Mouse (Mus musculus) spleen, adult 18-20 months (tissue): ENCODE results near the gene Gli2.

Experiments
- DNase-seq, 2 experiments: peaks; one replicate each; pipeline ENCODE4 v3.0.0; 2022; ENCODE audit warnings: mixed read lengths in 2 of 2

The Gli2 gene

DNA sequence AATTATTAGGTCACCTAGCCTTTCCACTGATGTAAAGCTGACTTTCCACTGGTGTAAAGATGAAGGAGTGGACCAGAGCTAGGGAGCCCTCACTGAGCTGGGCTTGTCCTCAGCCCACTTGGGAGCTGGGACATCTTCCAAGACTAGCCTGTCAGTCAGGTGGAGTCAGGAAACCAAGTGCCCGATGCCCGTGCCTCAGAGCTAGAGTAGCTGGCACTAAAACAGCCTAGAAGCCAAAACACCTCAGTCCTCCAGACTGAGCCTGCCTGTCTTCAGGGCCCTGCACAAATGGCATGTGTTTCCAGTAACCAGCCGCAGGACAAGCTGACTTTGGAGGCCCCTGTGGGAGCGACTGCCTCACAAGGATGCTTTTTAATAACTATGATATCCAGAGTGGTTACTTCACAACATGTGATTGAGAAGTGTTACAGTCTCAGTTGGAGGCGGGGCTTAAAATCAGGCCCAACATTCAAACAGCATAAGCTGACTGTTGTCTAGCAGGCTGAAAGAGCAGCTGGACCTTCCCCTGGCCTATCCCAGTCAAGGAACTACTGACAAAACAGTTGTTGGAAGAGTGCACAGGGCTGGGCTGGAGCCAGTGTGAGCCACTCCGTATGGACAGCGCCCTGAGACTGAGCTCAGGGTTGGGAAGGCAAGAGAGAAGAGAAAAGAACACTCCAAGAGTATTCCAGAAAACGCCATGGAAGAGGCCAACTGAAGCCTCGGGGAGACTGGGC lies 158.2 kb downstream of the Gli2 start:
- DNase-seq: no peak

DNA sequence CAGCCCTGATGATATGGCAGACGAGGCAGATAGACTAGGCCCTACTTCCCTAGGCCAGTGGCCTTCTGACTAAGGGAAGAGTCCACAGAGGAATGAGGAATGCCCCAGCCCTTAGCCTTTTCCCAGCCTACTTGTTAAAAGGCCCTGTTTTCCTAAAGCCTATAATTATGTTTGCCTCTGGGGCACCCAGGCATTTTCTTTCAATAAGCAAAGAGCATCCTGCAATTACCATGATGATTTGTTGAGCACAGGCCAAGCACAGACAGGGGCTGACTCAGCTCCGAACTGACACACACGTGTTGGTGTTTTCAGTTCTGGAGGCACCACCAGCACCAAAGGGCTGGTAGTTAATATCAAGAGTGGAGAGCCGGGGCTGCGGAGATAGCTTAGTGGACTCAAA lies 162.0 kb downstream of the Gli2 start:
- DNase-seq: no peak

- DNase-seq: no peak
These were observed 163.1 kb downstream of the Gli2 start for GRCm38 (mm10) chr1:118890125-118890875.

GRCm38 (mm10) chr1:118880781-118881247 lies 172.6 kb downstream of the Gli2 start:
- no peak for DNase-seq

- no peak for DNase-seq
These were observed 175.1 kb downstream of the Gli2 start for GRCm38 (mm10) chr1:118878291-118878690.

- DNase-seq: no peak
These were observed 178.2 kb downstream of the Gli2 start for GRCm38 (mm10) chr1:118875227-118875626.

DNA sequence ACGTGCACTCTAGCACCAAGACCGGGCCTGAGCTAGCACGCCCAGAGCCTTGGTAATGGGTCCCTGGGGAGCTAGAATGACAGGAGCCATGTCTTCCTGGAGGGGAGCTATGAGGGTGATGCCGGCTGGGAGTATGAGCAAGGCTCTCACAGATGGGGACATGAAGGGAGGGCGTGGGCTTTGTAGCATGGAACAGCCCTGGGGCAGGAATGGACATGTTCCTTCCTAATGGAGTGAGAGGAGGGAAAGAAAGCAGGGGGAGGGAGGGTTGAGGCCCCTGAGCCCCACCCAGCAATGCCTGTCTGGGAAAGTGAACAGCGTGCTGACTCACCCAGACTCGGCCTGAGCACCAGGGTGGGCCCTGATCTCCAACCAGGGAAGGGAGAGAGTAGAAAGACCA lies 179.9 kb downstream of the Gli2 start:
- no peak for DNase-seq

- no peak for DNase-seq
These were observed 188.7 kb downstream of the Gli2 start for GRCm38 (mm10) chr1:118864735-118865134.

DNA sequence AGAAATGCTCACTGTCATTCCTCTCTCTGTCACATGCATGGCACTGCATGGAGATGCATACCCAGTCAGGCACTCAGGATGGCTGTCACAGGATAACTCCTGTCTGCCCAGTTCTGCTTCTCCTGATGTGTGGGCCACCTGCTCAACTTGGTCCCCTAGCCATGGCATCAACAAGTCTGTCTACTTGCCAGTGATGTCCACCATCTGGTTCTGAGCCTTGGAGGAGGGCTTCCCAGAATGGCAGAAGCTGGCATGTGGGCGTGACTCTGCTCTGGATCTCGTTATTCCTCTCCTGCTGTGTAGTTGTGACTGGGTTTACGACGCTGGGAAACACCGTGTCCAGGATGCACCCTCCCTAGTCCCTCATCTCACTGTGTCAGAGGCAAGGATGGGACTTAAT lies 189.4 kb downstream of the Gli2 start:
- no peak for DNase-seq

GRCm38 (mm10) chr1:118858101-118858500 lies 195.3 kb downstream of the Gli2 start:
- no peak for DNase-seq

GRCm38 (mm10) chr1:118830658-118831057 lies 222.8 kb downstream of the Gli2 start:
- no peak for DNase-seq

- DNase-seq: no peak
These were observed 226.8 kb downstream of the Gli2 start for GRCm38 (mm10) chr1:118826614-118827013.

GRCm38 (mm10) chr1:118825467-118826219 lies 227.8 kb downstream of the Gli2 start:
- DNase-seq: no peak

- no peak for DNase-seq
These were observed 228.4 kb downstream of the Gli2 start for GRCm38 (mm10) chr1:118825035-118825434.

GRCm38 (mm10) chr1:118822258-118822657 lies 231.2 kb downstream of the Gli2 start:
- no peak for DNase-seq

DNA sequence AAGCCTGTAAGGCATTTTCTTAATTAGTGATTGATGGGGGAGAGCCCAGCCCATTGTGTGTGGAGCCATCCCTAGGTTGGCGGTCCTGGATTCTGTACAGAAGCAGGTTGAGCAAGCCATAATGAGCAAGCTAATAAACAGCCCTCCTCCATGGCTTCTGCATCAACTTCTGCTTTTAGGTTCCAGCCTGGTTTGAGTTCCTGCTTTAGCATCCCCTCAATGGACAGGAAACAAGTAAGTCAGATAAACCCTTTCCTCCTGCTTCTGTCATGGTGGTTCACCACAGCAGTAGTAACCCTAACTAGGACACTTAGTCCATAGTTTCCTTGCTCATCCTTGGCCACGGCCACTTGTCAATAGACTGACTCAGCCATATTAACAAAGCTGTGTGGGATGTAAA lies 238.4 kb downstream of the Gli2 start:
- no peak for DNase-seq

GRCm38 (mm10) chr1:118810336-118810735 lies 243.1 kb downstream of the Gli2 start:
- no peak for DNase-seq

DNA sequence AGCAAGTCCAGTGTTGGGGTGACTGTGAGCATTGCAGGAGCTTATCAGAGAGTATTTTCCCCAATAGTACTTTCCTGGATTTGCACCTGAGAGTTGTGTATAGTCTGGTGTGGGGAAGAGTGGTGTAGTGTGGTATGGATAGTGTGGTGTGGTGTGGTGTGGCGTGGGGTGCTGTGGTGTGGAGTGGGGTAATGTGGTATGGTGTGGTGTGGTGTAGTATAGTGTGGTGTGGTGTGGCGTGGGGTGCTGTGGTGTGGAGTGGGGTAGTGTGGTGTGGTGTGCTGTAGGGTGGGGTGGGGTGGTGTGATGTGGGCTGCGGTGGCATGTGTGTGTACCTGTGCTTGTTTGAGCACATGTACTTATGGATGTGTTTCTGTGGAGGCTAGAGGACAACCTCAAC lies 246.7 kb downstream of the Gli2 start:
- DNase-seq: no peak

- no peak for DNase-seq
These were observed 251.3 kb downstream of the Gli2 start for GRCm38 (mm10) chr1:118802166-118802565.

DNA sequence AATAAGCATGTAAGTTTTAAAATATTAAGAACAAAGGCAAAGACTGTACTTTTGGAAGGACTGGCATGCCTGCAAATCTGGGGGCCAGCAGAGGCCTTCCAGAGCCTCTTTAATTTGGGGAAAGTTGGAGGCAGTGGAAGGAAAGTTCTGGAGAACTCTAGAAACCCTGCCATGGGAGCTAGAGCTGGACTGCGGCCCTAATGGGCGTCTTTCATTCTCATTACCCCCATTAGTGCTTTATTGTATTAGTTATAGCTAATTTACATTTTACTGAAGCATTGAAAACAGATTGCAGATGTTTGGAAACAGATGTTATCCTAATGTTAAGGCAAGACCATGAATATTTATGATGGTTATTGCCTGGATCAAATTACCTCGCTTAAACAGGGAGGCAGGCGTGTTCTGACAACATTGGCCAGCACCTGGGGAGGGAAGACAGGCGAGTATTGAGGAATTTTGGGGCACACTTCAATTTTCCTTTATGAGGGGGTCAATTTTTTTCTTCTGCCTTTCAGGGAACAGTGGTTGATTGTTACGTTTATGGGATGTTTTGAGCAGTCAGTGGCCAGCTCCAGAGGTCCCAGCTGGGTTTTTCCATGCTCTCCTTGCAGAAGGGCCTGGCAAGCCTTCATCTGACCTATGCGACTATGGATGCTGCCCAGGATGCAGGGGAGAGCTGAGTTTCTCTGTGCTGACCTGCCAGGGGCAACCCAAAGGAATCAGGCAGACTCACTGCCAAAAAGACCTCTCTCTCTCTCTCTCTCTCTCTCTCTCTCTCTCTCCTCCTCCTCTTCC lies 253.9 kb downstream of the Gli2 start:
- no peak for DNase-seq

DNA sequence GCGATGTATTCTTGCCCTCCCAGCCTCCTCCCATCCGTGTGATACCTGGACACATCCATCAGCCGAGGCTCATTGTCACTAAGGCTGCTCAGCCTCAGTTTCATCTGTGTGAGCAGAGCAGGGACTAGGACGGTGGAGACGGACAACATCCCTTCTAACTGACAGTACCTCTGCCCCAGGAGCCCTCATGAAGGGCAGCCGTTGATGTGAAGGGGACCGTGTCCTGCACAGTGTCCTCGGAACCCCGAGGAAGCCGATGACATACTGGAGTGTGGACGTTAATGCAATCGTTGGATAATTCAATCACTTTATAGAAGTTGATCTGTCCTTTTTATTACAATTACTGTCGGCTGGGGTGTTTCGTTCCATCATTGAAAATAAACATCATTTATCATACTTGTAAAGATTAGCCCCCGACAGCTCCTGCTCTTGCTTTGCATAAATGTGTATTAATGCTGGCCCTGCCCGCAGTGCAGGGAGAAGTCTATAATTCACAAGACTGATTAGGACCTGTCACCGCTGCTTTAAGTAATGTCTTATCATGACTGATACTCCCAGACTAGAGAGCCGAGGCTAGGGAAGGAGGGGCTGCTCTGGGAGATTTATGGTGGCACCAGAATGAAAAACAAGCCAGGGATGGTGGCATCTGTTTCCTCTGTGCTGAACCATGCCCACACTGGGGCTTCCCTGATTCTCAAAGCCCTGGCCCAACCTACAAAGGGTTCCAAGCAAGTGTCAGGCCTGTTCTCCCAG lies 257.8 kb downstream of the Gli2 start:
- DNase-seq: no peak

DNA sequence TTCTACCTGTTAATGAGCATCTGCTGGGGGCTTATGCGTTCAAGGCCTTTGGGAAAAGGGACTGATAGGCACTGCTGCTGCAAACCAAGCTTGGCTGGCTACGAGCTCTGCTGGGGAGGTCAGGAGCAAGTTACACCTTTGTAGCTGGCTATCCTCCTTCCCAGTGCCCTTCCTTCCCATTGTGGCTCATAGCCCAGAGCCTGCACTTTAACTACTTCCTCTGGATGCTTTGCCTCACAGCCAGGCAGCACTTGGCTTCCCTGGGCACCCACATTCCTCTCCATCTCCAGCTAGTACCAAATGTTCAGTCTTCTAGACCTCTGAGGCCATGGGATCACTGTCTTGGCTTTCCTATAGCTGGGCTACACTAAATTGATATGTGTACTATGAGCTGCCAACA lies 263.5 kb downstream of the Gli2 start:
- no peak for DNase-seq
